Mouse (Mus musculus) testis, adult 2 months (tissue): ENCODE data around the gene Gsc. TPM values are rescaled to one million over a fixed set of nuclear protein-coding genes. Genes with fewer than 3 reads are reported as not detected.

Experiments
- H3K27ac ChIP-seq: fragments of 200-500 bp; 2 replicates; pipeline ENCODE4 v1.5.1; 2012; ENCODE audit warnings: low read depth, low read length; ENCODE audit not compliant: control insufficient read depth, insufficient read depth
- H3K27me3 ChIP-seq: fragments of 200-500 bp; 2 replicates; pipeline ENCODE4 v1.6.1; 2012; ENCODE audit warnings: mild to moderate bottlenecking, low read length, moderate library complexity; ENCODE audit not compliant: control insufficient read depth, insufficient read depth
- H3K36me3 ChIP-seq: fragments of 200-500 bp; 2 replicates; pipeline ENCODE4 v1.6.1; 2012; ENCODE audit warnings: mild to moderate bottlenecking, low read length; ENCODE audit not compliant: control insufficient read depth, insufficient read depth
- H3K4me1 ChIP-seq: fragments of 200-500 bp; 2 replicates; pipeline ENCODE4 v1.6.1; 2012; ENCODE audit warnings: low read length; ENCODE audit not compliant: control insufficient read depth, insufficient read depth
- H3K4me3 ChIP-seq: fragments of 200-500 bp; 2 replicates; pipeline ENCODE4 v1.5.1; 2012; ENCODE audit warnings: low read depth, mild to moderate bottlenecking, low read length, moderate library complexity, mixed read lengths; ENCODE audit not compliant: control insufficient read depth
- CTCF ChIP-seq: fragments of 200-500 bp; IDR thresholded peaks from 2 replicates; pipeline ENCODE4 v1.5.1; 2012; ENCODE audit warnings: low read depth, mild to moderate bottlenecking, inconsistent platforms, low read length, moderate library complexity; ENCODE audit not compliant: control insufficient read depth, insufficient read depth, insufficient replicate concordance
- POLR2A ChIP-seq: fragments of 200-500 bp; IDR thresholded peaks from 2 replicates; pipeline ENCODE4 v1.6.1; 2012; ENCODE audit warnings: low read depth, mild to moderate bottlenecking, inconsistent platforms, low read length, moderate library complexity; ENCODE audit not compliant: control insufficient read depth
- polyA plus RNA-seq: library from polyadenylated mRNA; depleted of rRNA; stranded (reverse); fragments of >200 nt; gene quantifications from 2 replicates; pipeline ENCODE4 v1.2.3, GENCODE M21; 2012

Gsc gene
- polyA plus RNA-seq, 1 experiment, result 2.2 TPM

- Histone ChIP-seq H3K4me1 (peaks cover 10% of the 10 kb centered on the region), H3K27ac (no peak overlapping the region), H3K4me3 (no peak overlapping the region), H3K27me3 (peaks cover 11% of the 10 kb centered on the region), H3K36me3 (no peaks in the 10 kb centered on the region)
- TF ChIP-seq CTCF, result no peak
- no peak for TF ChIP-seq POLR2A
Observed at GRCm38 (mm10) chr12:104477501-104477900, 4.4 kb upstream of the Gsc start.

- H3K36me3 ChIP-seq, result no peaks in the 10 kb centered on the region
- peaks cover 11% of the 10 kb centered on the region for H3K27me3 ChIP-seq
- H3K4me3 ChIP-seq, result no peak overlapping the region
- no peak overlapping the region for H3K27ac ChIP-seq
- no peak for TF ChIP-seq POLR2A
- TF ChIP-seq CTCF, result no peak
- peaks cover 14% of the 10 kb centered on the region for H3K4me1 ChIP-seq
Observed at GRCm38 (mm10) chr12:104477066-104477465, 3.9 kb upstream of the Gsc start.

GRCm38 (mm10) chr12:104475946-104476345, 2.8 kb upstream of the Gsc start:
- H3K36me3 ChIP-seq, result no peaks in the 10 kb centered on the region
- TF ChIP-seq POLR2A (no peak), CTCF (no peak)
- H3K4me1 ChIP-seq, result peaks cover 22% of the 10 kb centered on the region
- H3K4me3 ChIP-seq, result no peak overlapping the region
- H3K27me3 ChIP-seq, result peaks cover 17% of the 10 kb centered on the region
- no peak overlapping the region for H3K27ac ChIP-seq

GRCm38 (mm10) chr12:104474881-104475740, 2.0 kb upstream of the Gsc start:
- no peak overlapping the region for H3K27ac ChIP-seq
- peaks cover 22% of the 10 kb centered on the region for H3K4me1 ChIP-seq
- H3K27me3 ChIP-seq, result peaks cover 17% of the 10 kb centered on the region
- H3K36me3 ChIP-seq, result no peaks in the 10 kb centered on the region
- TF ChIP-seq POLR2A, result no peak
- no peak for TF ChIP-seq CTCF
- no peak overlapping the region for H3K4me3 ChIP-seq

GRCm38 (mm10) chr12:104474191-104474871, 1.2 kb upstream of the Gsc start:
- TF ChIP-seq POLR2A, result no peak
- no peak for TF ChIP-seq CTCF
- Histone ChIP-seq H3K36me3 (no peaks in the 10 kb centered on the region), H3K27ac (no peak overlapping the region), H3K27me3 (peaks cover 17% of the 10 kb centered on the region), H3K4me3 (no peak overlapping the region), H3K4me1 (peaks cover 22% of the 10 kb centered on the region)

GRCm38 (mm10) chr12:104473492-104473891, 362 bp upstream of the Gsc start:
- H3K4me1 ChIP-seq, result peaks cover 22% of the 10 kb centered on the region
- TF ChIP-seq POLR2A (no peak), CTCF (no peak)
- H3K4me3 ChIP-seq, result no peak overlapping the region
- no peak overlapping the region for H3K27ac ChIP-seq
- peaks cover 17% of the 10 kb centered on the region for H3K27me3 ChIP-seq
- H3K36me3 ChIP-seq, result no peaks in the 10 kb centered on the region

GRCm38 (mm10) chr12:104472218-104472525, 958 bp downstream of the Gsc start:
- H3K36me3 ChIP-seq, result no peaks in the 10 kb centered on the region
- TF ChIP-seq POLR2A, result no peak
- no peak for TF ChIP-seq CTCF
- H3K27ac ChIP-seq, result no peak overlapping the region
- H3K27me3 ChIP-seq, result peaks cover 17% of the 10 kb centered on the region
- H3K4me3 ChIP-seq, result peak overlapping the region; percentile 58
- peaks cover 22% of the 10 kb centered on the region for H3K4me1 ChIP-seq
